Mouse (Mus musculus) frontal cortex, adult 2 months (tissue): ENCODE data around the gene Dctd. TPM values are rescaled to one million over a fixed set of nuclear protein-coding genes. Genes with fewer than 3 reads are reported as not detected.

Experiments used
- polyA plus RNA-seq: library from polyadenylated mRNA; depleted of rRNA; stranded (reverse); fragments of >200 nt; gene quantifications from 2 replicates; pipeline ENCODE4 v1.2.3, GENCODE M21; 2012; rRNA removed

The Dctd gene
- polyA plus RNA-seq, 1 experiment = 12.2 TPM

Other genes starting within 250 kb of the Dctd start
- gene Wwc2, start 108.2 kb upstream of the Dctd start, polyA plus RNA-seq = 9.1 and 9.5 TPM in 2 replicates